Mouse (Mus musculus): ENCODE measurements around the gene Rxfp4. TPM values are rescaled to one million over a fixed set of nuclear protein-coding genes. Genes with fewer than 3 reads are reported as not detected.

The Rxfp4 gene
- polyA plus RNA-seq, 1 experiment from 2014 or later, result not detected

DNA sequence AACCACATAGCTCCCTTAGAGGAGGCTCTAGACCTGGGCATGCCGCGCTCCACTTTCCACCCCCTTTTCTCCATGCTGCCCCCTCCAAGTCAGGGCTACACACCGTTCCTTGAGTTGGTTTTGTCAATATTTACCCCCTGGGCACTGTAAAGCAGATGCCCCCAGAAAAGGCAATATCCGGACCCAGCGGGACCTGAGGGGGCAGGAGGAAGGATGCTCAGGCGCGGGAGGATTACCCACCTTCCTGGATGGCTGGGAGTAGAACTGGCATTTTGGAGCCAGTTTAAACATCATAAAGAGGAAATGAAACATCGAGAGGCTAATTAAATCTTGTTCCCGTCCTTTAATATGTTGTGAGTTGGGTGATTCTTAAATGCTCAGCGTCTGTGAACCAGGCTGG, 3.8 kb downstream of the Rxfp4 start:
- no peak overlapping the region for H3K4me2 ChIP-seq (replicated peaks; ENCODE audit: low read depth)
- no peak overlapping the region for H3K27ac ChIP-seq (ENCODE audit: low read depth, low read length)
- H3K36me3 ChIP-seq (ENCODE audit: control insufficient read depth, insufficient read depth), result peaks cover 34% of the 10 kb centered on the region
- H3K9ac ChIP-seq (ENCODE audit: low read depth, low read length), result no peak overlapping the region
- H3K4me3 ChIP-seq (ENCODE audit: low read depth, low read length), result no peak overlapping the region
- ATAC-seq, result no peak
- no peaks in the 10 kb centered on the region for H3K4me1 ChIP-seq (replicated peaks; ENCODE audit: control insufficient read depth, insufficient read depth, low read length)
- no peak for TF ChIP-seq CTCF (IDR thresholded peaks at IDR 0.05; ENCODE audit: low read depth)
- WGBS, result 78% methylated on average over 10 of the region's 10 CpGs
- H3K27me3 ChIP-seq (replicated peaks; ENCODE audit: control insufficient read depth, insufficient read depth, low read length), result no peaks in the 10 kb centered on the region
- no peaks in the 10 kb centered on the region for H3K9me3 ChIP-seq (ENCODE audit: control insufficient read depth)

DNA sequence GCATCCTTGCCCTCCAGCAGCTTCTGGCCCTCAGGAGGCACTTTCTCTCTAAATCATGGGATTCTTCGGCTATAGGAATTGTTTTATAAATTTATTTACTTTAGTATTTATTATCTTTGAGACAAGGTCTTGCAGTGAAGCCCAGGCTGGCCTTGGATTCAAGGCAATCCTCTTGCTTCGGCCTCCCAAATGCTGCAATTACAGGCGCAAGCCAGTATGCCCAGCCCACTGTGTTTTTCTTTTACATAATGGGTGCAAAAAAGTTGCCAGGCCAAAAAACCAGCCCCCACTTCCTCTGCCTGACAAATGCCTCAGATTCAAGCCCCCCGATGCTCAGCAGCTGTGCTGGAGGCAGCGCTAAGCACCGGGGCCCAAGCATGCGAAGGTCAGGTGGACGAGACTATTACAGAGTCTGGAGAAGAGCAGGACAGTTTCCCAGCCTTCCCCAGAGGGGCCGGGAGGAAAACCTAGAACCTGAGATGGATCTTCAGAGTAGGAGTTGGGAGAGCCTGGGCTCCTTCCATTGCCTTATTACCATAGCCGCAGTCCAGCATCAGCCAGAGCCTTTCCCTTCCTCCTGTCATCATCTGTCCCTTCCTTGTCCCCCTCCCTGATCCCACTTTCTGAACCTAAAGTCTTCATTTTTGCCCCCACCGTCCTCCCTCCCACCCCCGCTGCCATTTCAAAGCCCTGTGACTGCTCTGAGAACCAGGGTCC, 4.3 kb downstream of the Rxfp4 start:
- no peak for TF ChIP-seq CTCF (IDR thresholded peaks at IDR 0.05; ENCODE audit: low read depth)
- H3K4me2 ChIP-seq (replicated peaks; ENCODE audit: low read depth), result no peak overlapping the region

GRCm38 (mm10) chr3:88647779-88648413, 5.0 kb downstream of the Rxfp4 start:
- no peak for TF ChIP-seq CTCF (IDR thresholded peaks at IDR 0.05; ENCODE audit: low read depth)
- H3K9ac ChIP-seq (ENCODE audit: low read depth, low read length), result no peak overlapping the region
- no peaks in the 10 kb centered on the region for H3K9me3 ChIP-seq (ENCODE audit: control insufficient read depth)
- WGBS, result 87% methylated on average over 14 of the region's 14 CpGs
- H3K27ac ChIP-seq (ENCODE audit: low read depth, low read length), result no peak overlapping the region
- peaks cover 47% of the 10 kb centered on the region for H3K36me3 ChIP-seq (ENCODE audit: control insufficient read depth, insufficient read depth)
- H3K4me1 ChIP-seq (replicated peaks; ENCODE audit: control insufficient read depth, insufficient read depth, low read length), result no peaks in the 10 kb centered on the region
- H3K4me2 ChIP-seq (replicated peaks; ENCODE audit: low read depth), result no peak overlapping the region
- H3K27me3 ChIP-seq (replicated peaks; ENCODE audit: control insufficient read depth, insufficient read depth, low read length), result no peaks in the 10 kb centered on the region
- ATAC-seq, result no peak
- H3K4me3 ChIP-seq (ENCODE audit: low read depth, low read length), result no peak overlapping the region

More for the DNA sequence above, 4.3 kb downstream of the Rxfp4 start:
- Histone ChIP-seq H3K9ac (ENCODE audit: low read depth, low read length) (no peak overlapping the region), H3K4me3 (ENCODE audit: low read depth, low read length) (no peak overlapping the region), H3K27ac (ENCODE audit: low read depth, low read length) (no peak overlapping the region), H3K36me3 (ENCODE audit: control insufficient read depth, insufficient read depth) (peaks cover 40% of the 10 kb centered on the region), H3K27me3 (replicated peaks; ENCODE audit: control insufficient read depth, insufficient read depth, low read length) (no peaks in the 10 kb centered on the region), H3K4me1 (replicated peaks; ENCODE audit: control insufficient read depth, insufficient read depth, low read length) (no peaks in the 10 kb centered on the region), H3K9me3 (ENCODE audit: control insufficient read depth) (no peaks in the 10 kb centered on the region)
- 84% methylated on average over 12 of the region's 12 CpGs for WGBS
- no peak for ATAC-seq

- Histone ChIP-seq H3K36me3 (ENCODE audit: control insufficient read depth, insufficient read depth) (peaks cover 55% of the 10 kb centered on the region), H3K4me3 (ENCODE audit: low read depth, low read length) (no peak overlapping the region), H3K4me1 (replicated peaks; ENCODE audit: control insufficient read depth, insufficient read depth, low read length) (no peaks in the 10 kb centered on the region), H3K27me3 (replicated peaks; ENCODE audit: control insufficient read depth, insufficient read depth, low read length) (no peaks in the 10 kb centered on the region), H3K9ac (ENCODE audit: low read depth, low read length) (no peak overlapping the region), H3K4me2 (replicated peaks; ENCODE audit: low read depth) (no peak overlapping the region), H3K9me3 (ENCODE audit: control insufficient read depth) (no peaks in the 10 kb centered on the region), H3K27ac (ENCODE audit: low read depth, low read length) (no peak overlapping the region)
- WGBS, result 82% methylated on average over 3 of the region's 3 CpGs
- no peak for TF ChIP-seq CTCF (IDR thresholded peaks at IDR 0.05; ENCODE audit: low read depth)
- no peak for ATAC-seq
These were observed 5.9 kb downstream of the Rxfp4 start for GRCm38 (mm10) chr3:88647076-88647475.

DNA sequence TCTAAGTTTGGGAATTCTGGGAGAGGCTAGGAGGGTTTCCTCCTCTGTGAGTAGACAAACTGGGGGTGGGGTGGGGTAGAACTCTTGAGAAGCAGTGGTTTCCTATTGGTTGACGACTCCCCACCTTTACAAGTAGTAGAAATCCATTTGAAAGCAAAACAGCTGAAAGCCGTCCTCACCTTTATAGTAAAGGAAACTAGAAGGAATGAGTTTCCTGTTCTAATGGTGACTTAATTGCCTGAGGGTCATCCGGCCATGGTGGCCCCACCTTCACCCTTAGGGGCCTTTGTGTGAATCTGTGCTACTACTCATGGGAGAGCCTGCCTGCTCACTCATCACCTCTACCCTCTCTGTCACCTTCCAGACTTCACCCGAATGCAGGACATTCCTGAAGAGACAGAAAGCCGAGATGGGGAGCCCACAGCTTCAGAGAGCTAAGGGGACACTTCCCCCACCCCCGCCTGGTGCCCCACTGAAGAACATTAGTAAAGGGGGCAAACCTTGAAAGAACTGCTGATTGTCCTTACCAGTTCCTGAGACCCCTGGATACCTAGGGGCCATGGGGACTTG, 6.4 kb downstream of the Rxfp4 start:
- ATAC-seq, result no peak
- no peaks in the 10 kb centered on the region for H3K27me3 ChIP-seq (replicated peaks; ENCODE audit: control insufficient read depth, insufficient read depth, low read length)
- no peaks in the 10 kb centered on the region for H3K4me1 ChIP-seq (replicated peaks; ENCODE audit: control insufficient read depth, insufficient read depth, low read length)
- peaks cover 61% of the 10 kb centered on the region for H3K36me3 ChIP-seq (ENCODE audit: control insufficient read depth, insufficient read depth)
- TF ChIP-seq CTCF (IDR thresholded peaks at IDR 0.05; ENCODE audit: low read depth), result no peak
- no peak overlapping the region for H3K4me2 ChIP-seq (replicated peaks; ENCODE audit: low read depth)
- H3K4me3 ChIP-seq (ENCODE audit: low read depth, low read length), result no peak overlapping the region
- WGBS, result 77% methylated on average over 6 of the region's 6 CpGs
- H3K9ac ChIP-seq (ENCODE audit: low read depth, low read length), result no peak overlapping the region
- no peaks in the 10 kb centered on the region for H3K9me3 ChIP-seq (ENCODE audit: control insufficient read depth)
- no peak overlapping the region for H3K27ac ChIP-seq (ENCODE audit: low read depth, low read length)

DNA sequence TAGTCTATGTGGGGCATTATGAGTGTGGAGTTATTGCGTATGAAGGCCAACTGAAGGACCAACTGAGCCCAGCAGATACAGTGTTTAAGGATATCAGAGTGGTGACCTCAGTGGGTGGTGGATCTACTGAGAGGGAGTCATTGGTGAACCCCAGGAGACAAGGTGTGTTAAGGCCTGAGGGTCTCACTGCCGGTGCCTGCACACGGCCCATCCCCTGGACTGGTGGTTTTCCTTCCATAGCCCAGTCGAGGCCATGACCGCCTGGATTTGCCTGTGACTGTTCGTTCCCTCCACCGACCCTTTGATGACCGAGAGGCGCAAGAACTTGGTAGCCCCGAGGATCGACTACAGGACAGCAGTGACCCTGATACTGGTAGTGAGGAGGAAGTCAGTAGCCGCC, 7.0 kb downstream of the Rxfp4 start:
- WGBS, result 91% methylated on average over 12 of the region's 12 CpGs
- no peak overlapping the region for H3K9ac ChIP-seq (ENCODE audit: low read depth, low read length)
- no peaks in the 10 kb centered on the region for H3K27me3 ChIP-seq (replicated peaks; ENCODE audit: control insufficient read depth, insufficient read depth, low read length)
- H3K4me1 ChIP-seq (replicated peaks; ENCODE audit: control insufficient read depth, insufficient read depth, low read length), result no peaks in the 10 kb centered on the region
- H3K4me2 ChIP-seq (replicated peaks; ENCODE audit: low read depth), result no peak overlapping the region
- H3K27ac ChIP-seq (ENCODE audit: low read depth, low read length), result no peak overlapping the region
- peaks cover 65% of the 10 kb centered on the region for H3K36me3 ChIP-seq (ENCODE audit: control insufficient read depth, insufficient read depth)
- no peaks in the 10 kb centered on the region for H3K9me3 ChIP-seq (ENCODE audit: control insufficient read depth)
- no peak for ATAC-seq
- H3K4me3 ChIP-seq (ENCODE audit: low read depth, low read length), result no peak overlapping the region
- no peak for TF ChIP-seq CTCF (IDR thresholded peaks at IDR 0.05; ENCODE audit: low read depth)
